Mouse (Mus musculus): ENCODE data around the gene Vgll4. TPM values are rescaled to one million over a fixed set of nuclear protein-coding genes. Genes with fewer than 3 reads are reported as not detected.

Gene Vgll4
- polyA plus RNA-seq, 1 experiment from 2014 or later = 10.4 TPM

DNA sequence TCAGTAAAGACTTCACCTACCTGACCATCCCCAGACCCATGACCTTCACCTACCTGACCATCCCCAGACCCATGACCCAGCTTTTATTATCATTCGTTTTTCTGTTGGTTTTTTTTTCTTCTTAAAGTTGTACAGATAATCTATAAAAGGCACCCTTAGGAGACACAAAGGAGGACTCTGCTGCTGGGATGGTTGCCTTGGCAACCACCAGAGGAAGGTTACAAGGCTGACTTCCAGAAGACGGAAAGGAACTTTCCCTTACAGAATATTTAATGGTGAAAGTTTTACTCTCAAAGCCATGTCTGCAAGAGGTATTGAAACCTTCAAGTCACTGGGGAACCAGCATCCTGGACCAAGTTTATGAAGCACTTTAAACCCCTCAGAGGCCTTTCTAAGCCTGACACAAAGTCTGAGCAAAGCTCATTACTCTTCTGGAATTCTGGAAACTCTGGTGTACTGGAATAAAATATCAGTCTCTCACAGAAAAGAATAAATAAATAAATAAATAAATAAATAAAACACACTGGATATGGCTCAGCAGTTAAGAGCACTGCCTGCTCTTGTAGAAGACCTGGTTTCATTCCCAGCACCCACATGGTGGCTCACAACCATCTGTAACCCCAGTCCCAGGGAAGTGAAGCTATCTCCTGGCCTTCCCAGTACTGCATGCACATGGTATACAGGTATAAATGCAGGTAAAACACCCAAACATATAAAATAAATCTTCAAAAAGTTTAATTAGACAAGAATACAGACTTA lies 3.2 kb downstream of the Vgll4 start:
- H3K79me2 ChIP-seq (ENCODE audit: inconsistent target) = no peaks in the 10 kb centered on the region
- no peak overlapping the region for H3K4me3 ChIP-seq (ENCODE audit: inconsistent target)
- H3K36me3 ChIP-seq (ENCODE audit: inconsistent target) = no peaks in the 10 kb centered on the region
- no peak overlapping the region for H3K27ac ChIP-seq
- 61% methylated on average over 2 of the region's 2 CpGs for WGBS (ENCODE audit: missing documents)

DNA sequence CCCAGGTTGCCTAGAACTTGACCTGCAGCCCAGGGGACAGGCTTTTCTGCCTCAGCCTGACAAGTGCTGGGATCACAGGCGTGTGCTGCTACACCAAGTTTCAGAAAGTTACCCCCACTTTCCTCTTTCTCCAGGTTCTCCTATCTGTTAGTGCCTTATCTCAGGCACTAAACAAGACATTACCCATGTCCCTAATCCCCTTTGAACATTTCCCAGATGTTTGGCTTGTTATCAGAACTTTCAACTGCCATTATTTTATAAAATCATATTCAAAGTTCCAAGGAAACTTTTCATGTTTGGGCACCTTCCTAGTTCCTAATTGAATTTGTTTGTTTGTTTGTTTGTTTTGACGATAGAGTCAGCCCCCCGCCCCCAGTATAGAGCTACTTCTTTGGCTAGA lies 4.0 kb downstream of the Vgll4 start:
- WGBS (ENCODE audit: missing documents) = 98% methylated on average over 3 of the region's 3 CpGs

DNA sequence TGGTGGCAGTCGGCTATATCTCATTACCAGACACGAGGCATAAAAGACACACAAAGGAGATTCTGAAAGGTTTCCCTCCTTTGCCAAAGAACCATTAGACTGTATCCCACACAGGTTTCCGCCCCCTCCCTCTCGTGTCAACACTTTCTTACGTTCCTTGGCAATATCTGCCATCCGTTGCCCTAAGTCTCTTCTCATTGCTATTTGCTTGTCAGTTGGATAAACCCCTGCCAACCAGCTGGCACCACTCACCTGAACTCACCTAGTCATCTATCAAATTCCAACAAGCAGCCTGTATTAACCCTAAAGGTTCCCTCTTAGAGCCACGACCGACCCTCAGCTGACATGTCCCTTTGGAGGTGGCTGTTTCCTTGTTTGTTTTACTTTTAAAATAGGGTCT lies 4.4 kb downstream of the Vgll4 start:
- Histone ChIP-seq H3K36me3 (ENCODE audit: inconsistent target) (no peaks in the 10 kb centered on the region), H3K4me3 (ENCODE audit: inconsistent target) (no peak overlapping the region), H3K79me2 (ENCODE audit: inconsistent target) (no peaks in the 10 kb centered on the region), H3K27ac (no peak overlapping the region)
- 90% methylated on average over 8 of the region's 8 CpGs for WGBS (ENCODE audit: missing documents)

More for the DNA sequence above, 4.0 kb downstream of the Vgll4 start:
- no peaks in the 10 kb centered on the region for H3K36me3 ChIP-seq (ENCODE audit: inconsistent target)
- H3K4me3 ChIP-seq (ENCODE audit: inconsistent target) = no peak overlapping the region
- no peaks in the 10 kb centered on the region for H3K79me2 ChIP-seq (ENCODE audit: inconsistent target)
- no peak overlapping the region for H3K27ac ChIP-seq

GRCm38 (mm10) chr6:114964235-114964634 lies 5.6 kb downstream of the Vgll4 start:
- no peak overlapping the region for H3K27ac ChIP-seq
- no peaks in the 10 kb centered on the region for H3K79me2 ChIP-seq (ENCODE audit: inconsistent target)
- no peak overlapping the region for H3K4me3 ChIP-seq (ENCODE audit: inconsistent target)
- H3K36me3 ChIP-seq (ENCODE audit: inconsistent target) = no peaks in the 10 kb centered on the region
- 94% methylated on average over 2 of the region's 2 CpGs for WGBS (ENCODE audit: missing documents)

DNA sequence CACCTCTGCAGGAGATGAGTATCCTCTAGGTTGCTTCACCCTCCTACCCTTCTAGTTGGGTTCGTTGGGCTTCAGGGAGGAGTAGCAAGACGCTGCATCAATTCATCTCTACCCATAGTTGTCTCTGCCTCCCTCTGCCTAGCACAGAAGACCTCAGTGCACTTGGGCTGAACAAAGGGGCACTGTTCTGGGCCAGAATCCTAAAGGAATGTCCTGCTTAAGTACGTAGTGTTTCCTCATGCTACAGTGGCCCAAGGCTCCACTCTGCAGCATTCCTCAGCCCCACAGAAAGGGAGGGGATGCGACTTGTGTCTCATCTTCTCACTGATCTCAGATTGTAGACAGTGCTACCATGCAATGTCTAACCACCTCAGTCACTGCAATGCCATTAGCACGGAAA lies 6.2 kb downstream of the Vgll4 start:
- H3K36me3 ChIP-seq (ENCODE audit: inconsistent target) = no peaks in the 10 kb centered on the region
- WGBS (ENCODE audit: missing documents) = 92% methylated on average over 5 of the region's 5 CpGs
- no peak overlapping the region for H3K4me3 ChIP-seq (ENCODE audit: inconsistent target)
- no peaks in the 10 kb centered on the region for H3K79me2 ChIP-seq (ENCODE audit: inconsistent target)
- H3K27ac ChIP-seq = no peak overlapping the region

DNA sequence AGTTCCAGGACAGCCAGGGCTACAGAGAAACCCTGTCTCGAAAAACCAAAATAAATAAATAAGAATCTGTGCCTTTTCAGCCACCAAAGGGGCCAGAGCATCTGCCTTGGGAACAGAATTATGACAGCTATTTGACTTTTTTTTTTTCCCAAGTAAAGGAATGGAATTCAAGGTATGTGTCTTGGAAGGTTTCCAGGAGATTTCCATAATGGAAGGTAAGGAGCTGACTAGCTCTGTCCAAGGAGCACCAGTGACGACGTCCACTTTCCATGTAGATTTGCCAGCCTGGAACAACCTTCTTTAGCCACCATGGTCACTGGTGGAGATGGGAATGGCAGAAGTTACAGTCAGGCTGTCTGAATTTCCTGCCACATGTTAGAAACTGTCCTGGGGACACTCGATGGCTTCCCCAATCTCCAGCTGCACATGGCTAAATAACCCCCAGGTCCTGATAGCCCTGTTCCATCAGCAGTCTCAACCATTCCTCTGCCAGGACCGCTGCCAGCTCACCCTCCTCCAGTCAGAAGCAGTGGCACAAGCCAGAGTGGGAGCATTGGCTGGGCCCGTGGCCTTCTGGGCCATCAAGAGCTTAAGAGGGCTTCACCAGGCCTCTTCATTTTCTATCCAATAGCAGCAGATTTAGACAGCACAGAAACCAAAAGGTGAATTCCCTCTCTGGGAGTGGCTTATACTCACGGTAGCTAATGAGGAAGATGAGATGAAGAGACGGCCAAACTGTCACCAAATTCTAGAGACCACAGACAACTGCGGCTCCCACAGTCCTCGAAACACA lies 8.3 kb downstream of the Vgll4 start:
- Histone ChIP-seq H3K36me3 (ENCODE audit: inconsistent target) (no peaks in the 10 kb centered on the region), H3K4me3 (ENCODE audit: inconsistent target) (no peak overlapping the region), H3K27ac (no peak overlapping the region), H3K79me2 (ENCODE audit: inconsistent target) (no peaks in the 10 kb centered on the region)
- 72% methylated on average over 10 of the region's 10 CpGs for WGBS (ENCODE audit: missing documents)

DNA sequence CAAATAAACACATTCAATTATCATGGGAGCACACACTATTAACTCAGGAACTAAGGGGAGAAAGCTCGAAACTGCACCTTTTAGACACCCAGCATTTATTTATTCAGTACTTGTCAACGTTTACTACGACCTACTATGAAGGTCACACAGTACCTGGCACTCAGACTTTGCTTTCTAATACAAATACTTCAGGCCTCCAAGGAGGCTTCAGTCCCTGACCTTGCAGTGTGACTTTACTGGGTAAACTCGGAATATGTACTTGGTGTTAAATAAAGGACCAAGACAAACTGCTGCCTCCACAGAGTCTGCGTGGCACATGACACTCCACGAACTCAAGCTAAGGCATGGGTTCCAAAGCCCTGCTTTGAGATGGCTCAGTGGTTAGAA lies 10.8 kb downstream of the Vgll4 start:
- Histone ChIP-seq H3K79me2 (ENCODE audit: inconsistent target) (no peaks in the 10 kb centered on the region), H3K4me3 (ENCODE audit: inconsistent target) (no peak overlapping the region), H3K36me3 (ENCODE audit: inconsistent target) (no peaks in the 10 kb centered on the region), H3K27ac (no peak overlapping the region)
- WGBS (ENCODE audit: missing documents) = 89% methylated on average over 6 of the region's 6 CpGs

- Histone ChIP-seq H3K79me2 (ENCODE audit: inconsistent target) (no peaks in the 10 kb centered on the region), H3K4me3 (ENCODE audit: inconsistent target) (no peak overlapping the region), H3K36me3 (ENCODE audit: inconsistent target) (no peaks in the 10 kb centered on the region), H3K27ac (no peak overlapping the region)
- WGBS (ENCODE audit: missing documents) = 86% methylated on average over 10 of the region's 10 CpGs
Measured at GRCm38 (mm10) chr6:114958249-114959011, 11.4 kb downstream of the Vgll4 start.

- Histone ChIP-seq H3K4me3 (ENCODE audit: inconsistent target) (no peak overlapping the region), H3K79me2 (ENCODE audit: inconsistent target) (no peaks in the 10 kb centered on the region), H3K36me3 (ENCODE audit: inconsistent target) (no peaks in the 10 kb centered on the region), H3K27ac (no peak overlapping the region)
- 69% methylated on average over 12 of the region's 12 CpGs for WGBS (ENCODE audit: missing documents)
Measured at GRCm38 (mm10) chr6:114957756-114958155, 12.0 kb downstream of the Vgll4 start.

DNA sequence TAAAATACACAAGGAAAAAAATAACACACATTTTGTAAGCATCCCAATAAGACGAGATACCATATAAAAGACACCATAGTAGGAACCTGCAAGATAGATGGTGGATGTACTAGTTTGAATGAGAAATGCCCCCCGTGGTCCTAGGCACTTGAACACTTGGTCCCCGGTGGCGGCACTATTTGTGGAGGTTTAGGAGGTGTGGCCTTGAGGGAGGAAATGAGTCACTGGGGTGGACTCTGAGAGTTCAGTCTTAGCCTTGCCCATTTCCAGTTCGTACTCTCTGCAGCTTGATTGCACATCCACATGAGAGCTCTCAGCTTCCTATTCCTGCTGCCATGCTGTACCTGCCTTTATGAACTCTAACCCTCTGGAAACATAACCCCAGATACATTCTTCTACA lies 15.3 kb downstream of the Vgll4 start:
- Histone ChIP-seq H3K36me3 (ENCODE audit: inconsistent target) (no peaks in the 10 kb centered on the region), H3K4me3 (ENCODE audit: inconsistent target) (no peak overlapping the region), H3K27ac (no peak overlapping the region), H3K79me2 (ENCODE audit: inconsistent target) (no peaks in the 10 kb centered on the region)
- 54% methylated on average over 5 of the region's 5 CpGs for WGBS (ENCODE audit: missing documents)

- H3K36me3 ChIP-seq (ENCODE audit: inconsistent target) = no peaks in the 10 kb centered on the region
- H3K4me3 ChIP-seq (ENCODE audit: inconsistent target) = no peak overlapping the region
- no peak overlapping the region for H3K27ac ChIP-seq
- H3K79me2 ChIP-seq (ENCODE audit: inconsistent target) = no peaks in the 10 kb centered on the region
- 98% methylated on average over 5 of the region's 5 CpGs for WGBS (ENCODE audit: missing documents)
Measured at GRCm38 (mm10) chr6:114953601-114954000, 16.2 kb downstream of the Vgll4 start.

DNA sequence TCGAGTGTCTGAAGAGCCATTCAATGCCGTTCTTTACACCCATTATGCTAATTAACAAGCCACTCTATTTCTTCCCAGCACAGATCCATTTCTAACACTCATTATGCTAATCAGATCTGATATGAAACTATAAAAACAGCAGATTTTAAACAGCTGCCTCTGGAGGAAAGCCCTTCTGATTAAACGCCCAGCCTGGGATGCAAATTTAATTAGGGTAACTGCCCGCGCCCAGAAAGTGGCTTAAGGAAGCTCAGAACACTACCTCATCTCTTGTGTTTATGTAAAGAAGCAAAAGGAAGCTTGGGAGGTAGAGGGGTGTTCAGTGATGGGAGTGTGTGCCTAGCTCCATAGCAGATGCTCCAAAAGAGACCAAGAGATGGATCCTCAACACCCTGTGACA lies 17.4 kb downstream of the Vgll4 start:
- H3K79me2 ChIP-seq (ENCODE audit: inconsistent target) = no peaks in the 10 kb centered on the region
- H3K36me3 ChIP-seq (ENCODE audit: inconsistent target) = no peaks in the 10 kb centered on the region
- no peak overlapping the region for H3K27ac ChIP-seq
- WGBS (ENCODE audit: missing documents) = 96% methylated on average over 5 of the region's 5 CpGs
- no peak overlapping the region for H3K4me3 ChIP-seq (ENCODE audit: inconsistent target)

DNA sequence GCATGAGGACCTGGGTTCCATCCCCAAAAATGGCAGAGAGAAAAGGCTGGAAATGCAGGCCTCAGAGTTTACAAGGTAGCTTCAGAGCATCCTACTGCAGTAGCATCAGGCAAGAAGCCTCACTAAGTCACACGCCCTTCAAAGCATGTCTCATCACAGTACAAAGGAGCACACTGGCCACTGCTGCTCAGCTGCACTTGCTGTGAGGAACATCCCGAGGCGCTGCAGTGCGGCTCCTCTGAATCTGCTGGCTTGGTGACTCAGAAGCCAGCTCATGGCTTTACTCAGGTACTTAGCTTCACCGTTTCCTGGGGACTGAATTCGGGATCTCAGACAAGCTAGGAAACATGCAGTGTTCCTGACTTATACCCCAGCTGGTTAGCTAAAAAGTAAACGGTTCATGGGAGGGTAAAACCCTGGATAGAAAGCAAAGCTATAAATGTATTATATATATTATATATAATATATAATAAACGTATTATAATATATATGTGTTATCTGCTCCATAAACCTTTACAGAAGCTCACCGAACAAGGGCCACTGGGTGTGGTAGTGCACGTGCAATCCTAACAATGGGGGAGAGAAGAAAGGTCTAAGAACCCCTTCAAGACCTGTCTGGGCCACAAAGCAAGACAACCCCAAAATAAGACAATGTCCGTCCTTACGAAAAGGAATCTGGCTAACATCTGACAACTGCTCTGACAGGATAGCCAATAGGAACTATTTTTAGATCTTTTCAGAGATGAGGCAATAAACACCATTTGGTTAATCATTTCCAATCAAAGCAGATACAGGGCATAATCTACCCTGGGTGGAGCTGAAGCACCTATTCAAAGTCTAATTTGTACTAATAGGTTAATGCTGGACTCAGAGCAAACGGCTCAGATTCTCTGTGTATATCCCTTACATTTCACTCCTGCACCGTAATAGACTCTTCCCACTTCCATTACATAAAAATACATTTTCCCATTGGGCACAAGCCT lies 25.0 kb downstream of the Vgll4 start:
- no peaks in the 10 kb centered on the region for H3K36me3 ChIP-seq (ENCODE audit: inconsistent target)
- no peaks in the 10 kb centered on the region for H3K79me2 ChIP-seq (ENCODE audit: inconsistent target)
- WGBS (ENCODE audit: missing documents) = 93% methylated on average over 14 of the region's 14 CpGs
- no peak overlapping the region for H3K27ac ChIP-seq
- H3K4me3 ChIP-seq (ENCODE audit: inconsistent target) = no peak overlapping the region

All from macrophage (primary cell).